Mouse (Mus musculus) C2C12 (cell line): ENCODE results near the gene Npc1l1.

Experiments used
- CEBPB ChIP-seq: IDR thresholded peaks from one replicate; pipeline ENCODE4 v1.6.1; 2011; ENCODE audit warnings: low read depth, mild to moderate bottlenecking, control low read depth, moderate library complexity
- CTCF ChIP-seq: IDR thresholded peaks from one replicate; pipeline ENCODE4 v1.5.1; 2011; ENCODE audit not compliant: control insufficient read depth, insufficient read depth, insufficient read length
- MAX ChIP-seq: IDR thresholded peaks from one replicate; pipeline ENCODE4 v1.6.1; 2011; ENCODE audit warnings: mild to moderate bottlenecking, control low read depth
- MYOG ChIP-seq: IDR thresholded peaks from one replicate; pipeline ENCODE4 v1.6.1; 2011; ENCODE audit not compliant: control insufficient read depth, insufficient read length; ENCODE audit errors: extremely low read depth

DNA sequence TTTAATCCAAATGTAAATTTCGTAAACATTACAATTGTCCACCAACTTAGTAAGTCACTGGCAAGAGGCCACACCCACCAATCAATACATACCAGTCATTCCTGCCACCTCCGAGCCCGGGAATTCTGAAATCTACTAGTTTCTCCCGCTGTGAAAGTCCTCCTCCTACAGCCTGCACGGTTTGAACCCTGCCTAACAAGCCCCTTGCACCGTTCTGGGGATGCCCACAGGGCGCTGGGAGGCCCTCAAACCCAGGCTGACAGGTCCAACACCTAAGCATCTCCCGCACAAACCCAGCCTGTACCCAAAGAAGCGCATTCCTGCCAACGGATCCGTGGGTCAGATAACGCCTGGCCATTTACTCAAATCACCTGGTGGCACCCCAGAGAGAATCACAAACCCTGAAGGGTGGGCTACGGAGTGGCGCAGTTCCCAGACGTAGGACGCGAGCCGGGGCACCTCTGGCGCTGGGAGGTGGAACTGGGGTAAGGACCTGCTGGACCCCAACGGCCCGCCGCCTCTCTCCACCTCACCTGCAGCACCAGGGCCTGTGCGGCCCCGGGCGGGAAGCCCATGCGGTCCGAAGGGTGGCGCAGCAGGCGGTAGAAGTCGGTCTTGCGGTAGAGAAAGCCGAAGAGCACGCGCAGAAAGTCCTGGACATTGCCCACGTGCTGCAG, 30.4 kb downstream of the Npc1l1 start, which contains the start of gene A730071L15Rik:
- no peak for TF ChIP-seq CTCF
- TF ChIP-seq MYOG = no peak
- no peak for TF ChIP-seq MAX
- no peak for TF ChIP-seq CEBPB
